Mouse (Mus musculus): ENCODE measurements at regions not wholly inside any gene's neighbourhood (a gene's known extent, or its start where the extent isn't known, plus 50 kb on each side); places are given as distances from the start of the nearest gene placed in this dataset.

DNA sequence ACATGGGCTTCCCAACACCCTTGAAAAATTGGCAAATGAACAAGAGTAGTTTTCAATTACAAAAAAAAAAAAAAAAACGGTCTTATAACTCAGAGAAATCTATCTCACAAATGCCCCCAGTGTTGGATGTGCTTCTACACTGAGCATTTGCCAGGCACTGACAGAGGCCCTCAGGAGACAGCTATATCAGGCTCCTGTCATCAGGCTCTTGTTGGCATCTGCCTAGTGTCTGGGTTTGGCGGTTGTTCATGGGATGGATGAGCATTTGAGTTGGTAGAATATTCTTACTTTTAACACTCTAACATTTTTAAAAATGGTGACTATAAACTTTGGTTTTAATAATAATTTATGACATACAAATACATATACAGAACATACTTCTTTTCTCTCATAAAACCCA is 1555.4 kb upstream of the Map3k7 start:
- no peak for DNase-seq

DNA sequence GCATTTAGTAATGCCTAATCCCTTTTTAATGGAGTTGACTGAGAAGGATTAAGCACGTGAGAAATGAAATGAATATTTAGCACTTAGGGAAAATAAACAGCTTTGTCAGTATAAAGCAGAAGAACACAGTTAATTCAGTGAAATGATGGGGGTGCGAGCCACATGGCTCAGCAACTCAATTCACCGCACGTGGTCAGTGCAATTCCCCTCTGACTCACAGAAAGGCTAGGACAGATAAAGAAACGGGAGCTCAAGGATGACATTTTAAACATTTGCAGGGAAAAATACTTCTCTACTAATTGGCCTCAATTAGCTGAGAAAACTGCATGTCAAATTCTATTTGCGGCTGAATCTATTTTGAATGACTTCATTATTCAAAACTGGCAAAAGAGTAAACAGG is 1516.3 kb upstream of the Map3k7 start:
- no peak for DNase-seq

- no peak for DNase-seq
Observed at GRCm38 (mm10) chr4:30450395-30450794, 1513.5 kb upstream of the Map3k7 start.

DNA sequence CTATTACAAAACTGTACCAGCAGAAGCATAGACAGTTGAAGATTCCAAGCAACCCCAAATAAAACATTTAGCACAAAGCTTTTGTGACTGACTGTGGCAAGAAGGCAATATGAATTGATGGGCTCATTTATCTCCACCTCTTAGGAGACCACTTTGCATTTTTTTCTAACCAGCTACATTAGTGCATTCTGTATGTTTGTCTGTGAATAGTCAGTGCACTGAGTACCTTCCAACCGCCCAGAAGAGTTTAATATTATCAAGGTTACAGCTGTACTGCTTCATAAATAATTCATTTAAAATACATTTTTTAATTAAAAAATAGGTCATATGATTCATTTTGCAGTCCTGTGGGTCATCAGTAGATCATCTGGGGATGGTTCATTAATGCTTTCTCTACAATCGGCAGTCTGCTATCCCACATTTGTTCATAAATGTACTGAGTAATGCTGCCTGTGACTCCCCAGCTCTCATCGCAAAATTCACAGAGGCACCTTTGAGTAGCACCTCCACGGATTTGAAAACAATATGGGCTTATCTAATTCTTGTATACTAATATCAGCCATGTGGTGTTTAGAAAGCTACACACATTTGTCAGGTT is 1496.5 kb upstream of the Map3k7 start:
- DNase-seq = no peak

DNA sequence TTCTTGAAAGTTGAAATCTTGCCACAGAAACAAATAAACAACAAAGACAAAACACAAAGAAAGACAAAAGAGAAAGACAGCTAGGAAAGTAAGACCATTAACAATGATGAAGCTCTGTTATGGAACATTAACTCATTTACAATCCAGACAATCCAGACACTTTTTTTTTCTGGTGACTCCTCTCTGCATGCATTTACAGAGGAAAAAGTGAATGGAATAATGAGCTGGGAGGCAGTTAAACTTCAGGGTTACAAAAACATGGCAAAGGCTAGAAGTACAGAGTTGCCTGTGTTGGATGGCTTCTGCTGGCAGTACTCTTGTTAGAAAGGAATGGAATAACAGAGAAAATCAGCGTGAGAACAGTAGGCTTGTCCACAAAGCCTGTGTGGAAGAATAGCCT is 1487.3 kb upstream of the Map3k7 start:
- DNase-seq = no peak

DNA sequence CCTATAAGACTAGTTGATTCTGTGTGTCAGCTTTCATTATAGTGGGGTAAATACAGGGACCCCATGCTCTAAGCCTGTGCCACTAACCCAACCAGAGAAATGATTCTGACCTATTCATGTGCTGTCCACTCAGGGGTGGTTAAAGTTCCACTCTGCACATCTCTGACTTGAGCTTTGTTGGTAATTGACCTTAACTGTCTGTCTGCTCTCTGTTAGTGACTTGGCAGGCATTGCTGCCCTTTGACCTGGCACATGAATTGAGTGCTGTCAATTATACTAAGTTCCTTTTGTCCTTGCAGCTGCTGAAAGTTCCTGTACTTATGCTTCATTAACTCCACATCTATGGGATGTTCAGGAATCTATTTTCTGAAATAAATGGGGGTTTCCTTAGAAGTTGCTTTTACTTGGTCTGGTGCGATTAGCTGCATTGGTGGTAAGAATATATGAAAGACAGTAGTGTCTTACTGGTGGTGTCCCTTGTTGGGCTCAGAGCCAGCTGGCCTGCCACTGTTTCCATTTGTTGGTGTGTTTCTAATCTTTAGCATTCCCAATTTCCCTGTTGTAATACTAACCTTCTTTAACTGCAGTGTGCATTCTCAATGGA is 1463.7 kb upstream of the Map3k7 start:
- peak; percentile 31 to 44 for DNase-seq

All from kidney, postnatal 25 days (tissue).